Mouse (Mus musculus): ENCODE measurements around the gene Olfr568. TPM values are rescaled to one million over a fixed set of nuclear protein-coding genes. Genes with fewer than 3 reads are reported as not detected.

Gene Olfr568
- not detected in 2 replicates for polyA plus RNA-seq (2015; fragmentation: Nextera tagmentation; extraction: Ambion mirVana)

DNA sequence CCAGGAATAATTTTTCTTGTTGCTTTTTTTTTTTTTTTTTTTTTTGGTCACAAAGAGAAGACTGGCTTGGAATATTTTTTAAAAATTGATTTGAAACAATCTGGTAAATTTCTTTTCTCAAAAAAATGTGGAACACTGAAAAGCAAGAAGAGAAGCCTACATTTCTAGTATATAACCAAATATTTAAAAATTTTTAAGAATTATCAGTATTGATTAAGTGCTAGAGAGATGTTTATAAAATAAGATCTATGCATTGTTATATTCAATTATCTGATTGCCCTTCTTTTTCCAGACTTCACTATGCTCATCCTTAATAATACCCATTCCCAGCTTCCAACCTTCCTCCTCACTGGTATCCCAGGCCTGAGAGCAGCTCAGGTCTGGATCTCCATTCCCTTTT, at the start of gene Olfr568:
Gene Olfr568, plus strand, starts transcription at position 301 of the 400 bp plus-strand sequence.
- H3K4me3 ChIP-seq (replicated peaks; ENCODE audit: low read depth, low read length): no peak within 1 kb of the TSS

GRCm38 (mm10) chr7:102855807-102856206, 21.1 kb upstream of the Olfr568 start:
- H3K9me3 ChIP-seq (replicated peaks; ENCODE audit: low read length): no peaks in the 10 kb centered on the region
- no peak overlapping the region for H3K9ac ChIP-seq (ENCODE audit: low read depth, low read length)
- TF ChIP-seq CTCF (IDR thresholded peaks at IDR 0.05; ENCODE audit: low read depth): no peak
- no peak for ATAC-seq (replicated peaks; ENCODE audit: low FRiP score, low read depth)
- H3K4me1 ChIP-seq (replicated peaks; ENCODE audit: insufficient read depth, low read length): no peaks in the 10 kb centered on the region
- no peak overlapping the region for H3K27ac ChIP-seq
- H3K4me3 ChIP-seq (replicated peaks; ENCODE audit: low read depth, low read length): no peak overlapping the region
- no peak for DNase-seq (ENCODE audit: low spot score)
- H3K4me2 ChIP-seq (ENCODE audit: low read length): no peak overlapping the region
- no peaks in the 10 kb centered on the region for H3K36me3 ChIP-seq (ENCODE audit: insufficient read depth, low read length)
- H3K27me3 ChIP-seq (ENCODE audit: insufficient read depth, low read length): no peaks in the 10 kb centered on the region

More for the DNA sequence above, at the start of gene Olfr568:
- H3K9me3 ChIP-seq (replicated peaks; ENCODE audit: low read length): no peaks in the 10 kb centered on the region
- no peak within 1 kb of the TSS for H3K4me2 ChIP-seq (ENCODE audit: low read length)
- no peak for ATAC-seq (replicated peaks; ENCODE audit: low FRiP score, low read depth)
- no peaks in the 10 kb centered on the region for H3K27me3 ChIP-seq (ENCODE audit: insufficient read depth, low read length)
- H3K9ac ChIP-seq (ENCODE audit: low read depth, low read length): no peak within 1 kb of the TSS
- TF ChIP-seq CTCF (IDR thresholded peaks at IDR 0.05; ENCODE audit: low read depth): no peak
- H3K27ac ChIP-seq: no peak within 1 kb of the TSS
- DNase-seq (ENCODE audit: low spot score): no peak
- H3K36me3 ChIP-seq (ENCODE audit: insufficient read depth, low read length): no peaks in the 10 kb centered on the region
- no peaks in the 10 kb centered on the region for H3K4me1 ChIP-seq (replicated peaks; ENCODE audit: insufficient read depth, low read length)

DNA sequence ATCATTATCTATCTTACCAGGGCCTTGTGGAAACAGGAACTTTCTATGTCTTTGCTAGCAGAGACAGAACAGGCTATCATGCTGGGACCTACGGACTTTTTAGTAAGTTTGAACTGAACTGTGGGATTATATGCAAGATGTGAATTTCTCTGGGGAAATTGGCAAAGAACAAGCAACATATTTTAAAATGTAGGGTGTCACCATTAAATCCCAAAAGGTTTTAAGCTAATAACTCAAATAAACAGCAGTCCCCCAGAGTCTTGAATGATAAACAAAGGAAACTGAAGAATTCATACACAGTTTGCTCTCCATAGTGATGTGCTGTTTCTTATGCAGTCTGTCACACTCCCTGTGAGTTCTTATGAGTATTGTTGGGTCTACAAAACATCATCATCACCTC, 18.3 kb upstream of the Olfr568 start, which contains the start of gene Olfr566:
Gene Olfr566, minus strand, starts transcription at position 101 of the 400 bp plus-strand sequence.
- ATAC-seq (replicated peaks; ENCODE audit: low FRiP score, low read depth): no peak
- Histone ChIP-seq H3K4me3 (replicated peaks; ENCODE audit: low read depth, low read length) (no peak within 1 kb of the TSS), H3K9me3 (replicated peaks; ENCODE audit: low read length) (no peaks in the 10 kb centered on the region), H3K4me2 (ENCODE audit: low read length) (no peak within 1 kb of the TSS), H3K36me3 (ENCODE audit: insufficient read depth, low read length) (no peaks in the 10 kb centered on the region), H3K27me3 (ENCODE audit: insufficient read depth, low read length) (no peaks in the 10 kb centered on the region), H3K9ac (ENCODE audit: low read depth, low read length) (no peak within 1 kb of the TSS), H3K27ac (no peak within 1 kb of the TSS), H3K4me1 (replicated peaks; ENCODE audit: insufficient read depth, low read length) (no peaks in the 10 kb centered on the region)
- DNase-seq (ENCODE audit: low spot score): no peak
- no peak for TF ChIP-seq CTCF (IDR thresholded peaks at IDR 0.05; ENCODE audit: low read depth)
- WGBS: 88% methylated on average over 1 of the region's 1 CpGs

GRCm38 (mm10) chr7:102890782-102891181, 13.9 kb downstream of the Olfr568 start, which contains the start of gene Olfr569:
Gene Olfr569, minus strand, starts transcription at chr7:102890882.
- Histone ChIP-seq H3K9me3 (replicated peaks; ENCODE audit: low read length) (no peaks in the 10 kb centered on the region), H3K27me3 (ENCODE audit: insufficient read depth, low read length) (no peaks in the 10 kb centered on the region), H3K4me3 (replicated peaks; ENCODE audit: low read depth, low read length) (no peak within 1 kb of the TSS), H3K9ac (ENCODE audit: low read depth, low read length) (no peak within 1 kb of the TSS), H3K36me3 (ENCODE audit: insufficient read depth, low read length) (no peaks in the 10 kb centered on the region), H3K27ac (no peak within 1 kb of the TSS), H3K4me2 (ENCODE audit: low read length) (no peak within 1 kb of the TSS), H3K4me1 (replicated peaks; ENCODE audit: insufficient read depth, low read length) (no peaks in the 10 kb centered on the region)
- no peak for DNase-seq (ENCODE audit: low spot score)
- ATAC-seq (replicated peaks; ENCODE audit: low FRiP score, low read depth): no peak
- TF ChIP-seq CTCF (IDR thresholded peaks at IDR 0.05; ENCODE audit: low read depth): no peak
- WGBS: 57% methylated on average over 3 of the region's 3 CpGs

- WGBS: 17% methylated on average over 1 of the region's 1 CpGs
- TF ChIP-seq CTCF (IDR thresholded peaks at IDR 0.05; ENCODE audit: low read depth): no peak
- Histone ChIP-seq H3K4me1 (replicated peaks; ENCODE audit: insufficient read depth, low read length) (no peaks in the 10 kb centered on the region), H3K4me3 (replicated peaks; ENCODE audit: low read depth, low read length) (no peak overlapping the region), H3K4me2 (ENCODE audit: low read length) (no peak overlapping the region), H3K9ac (ENCODE audit: low read depth, low read length) (no peak overlapping the region), H3K36me3 (ENCODE audit: insufficient read depth, low read length) (no peaks in the 10 kb centered on the region), H3K27me3 (ENCODE audit: insufficient read depth, low read length) (no peaks in the 10 kb centered on the region), H3K27ac (no peak overlapping the region), H3K9me3 (replicated peaks; ENCODE audit: low read length) (no peaks in the 10 kb centered on the region)
- ATAC-seq (replicated peaks; ENCODE audit: low FRiP score, low read depth) (no peak), DNase-seq (ENCODE audit: low spot score) (no peak)
Observed at GRCm38 (mm10) chr7:102915261-102915660, 38.3 kb downstream of the Olfr568 start.

- Histone ChIP-seq H3K36me3 (ENCODE audit: insufficient read depth, low read length) (no peaks in the 10 kb centered on the region), H3K4me3 (replicated peaks; ENCODE audit: low read depth, low read length) (no peak overlapping the region), H3K9me3 (replicated peaks; ENCODE audit: low read length) (no peaks in the 10 kb centered on the region), H3K9ac (ENCODE audit: low read depth, low read length) (no peak overlapping the region), H3K4me1 (replicated peaks; ENCODE audit: insufficient read depth, low read length) (no peaks in the 10 kb centered on the region), H3K27ac (no peak overlapping the region), H3K27me3 (ENCODE audit: insufficient read depth, low read length) (no peaks in the 10 kb centered on the region), H3K4me2 (ENCODE audit: low read length) (no peak overlapping the region)
- WGBS: 66% methylated on average over 5 of the region's 5 CpGs
- ATAC-seq (replicated peaks; ENCODE audit: low FRiP score, low read depth): no peak
- no peak for TF ChIP-seq CTCF (IDR thresholded peaks at IDR 0.05; ENCODE audit: low read depth)
- no peak for DNase-seq (ENCODE audit: low spot score)
Observed at GRCm38 (mm10) chr7:102916405-102916804, 39.5 kb downstream of the Olfr568 start.
